Mouse (Mus musculus) lung, adult 10 weeks (tissue): ENCODE measurements around the gene Aldh1b1. TPM values are rescaled to one million over a fixed set of nuclear protein-coding genes. Genes with fewer than 3 reads are reported as not detected.

ENCODE experiments used
- polyA plus RNA-seq: library from polyadenylated mRNA; stranded (reverse); fragments of 350-450 nt; fragmentation: Illumina TruSeq; extraction: RNeasy Lipid Tissue Mini Kit (QIAGEN cat#74804); gene quantifications from one replicate; pipeline ENCODE4 v1.2.3, GENCODE M21; 2014; ENCODE audit warnings: low read depth, low replicate concordance; ENCODE audit not compliant: insufficient read depth

Gene Aldh1b1
- 3.5 TPM for polyA plus RNA-seq

GRCm38 (mm10) chr4:45798964-45799363 lies at the start of gene Aldh1b1:
Aldh1b1 (plus strand) TSS chr4:45799022.

DNA sequence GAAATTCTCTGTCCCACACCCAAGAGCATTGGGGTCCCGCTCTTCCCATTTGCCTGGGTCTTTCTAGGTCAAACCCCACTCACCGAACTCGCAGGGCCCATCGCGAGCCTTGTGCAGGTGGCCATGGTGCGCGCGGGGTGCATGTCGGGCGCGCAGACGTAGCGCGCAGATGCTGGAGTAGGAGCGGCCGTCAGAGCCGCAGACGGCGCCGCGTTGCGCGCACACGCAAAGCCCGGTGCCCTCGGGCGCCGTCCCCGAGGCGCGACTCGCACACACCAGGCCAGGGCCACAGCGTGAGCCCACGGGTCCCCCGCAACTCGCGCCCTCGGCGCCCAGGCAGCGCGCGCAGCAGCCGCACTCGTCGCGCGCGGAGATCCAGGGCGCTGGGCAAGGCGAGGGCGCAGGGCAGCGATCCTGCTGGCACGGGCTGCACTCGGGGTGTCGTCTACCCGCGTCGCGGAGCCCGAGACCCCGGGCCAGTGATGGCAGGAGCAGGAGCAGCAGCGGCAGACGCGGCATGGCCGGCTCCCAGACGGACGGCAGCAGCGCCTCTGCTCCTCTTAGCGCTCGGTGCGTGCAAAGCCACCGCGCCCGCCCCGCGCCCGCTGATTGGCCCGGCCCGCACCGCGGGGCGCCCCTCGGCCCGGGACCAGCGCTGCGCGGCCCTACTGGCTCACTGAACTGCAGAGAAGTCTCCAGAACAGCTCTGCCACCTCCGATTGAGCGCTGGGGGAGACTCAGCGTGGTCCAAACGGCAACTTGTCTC lies 27.6 kb downstream of the Aldh1b1 start, which contains the start of gene Igfbpl1:
Igfbpl1 (minus strand) TSS at position 649 of the 766 bp plus-strand sequence.

DNA sequence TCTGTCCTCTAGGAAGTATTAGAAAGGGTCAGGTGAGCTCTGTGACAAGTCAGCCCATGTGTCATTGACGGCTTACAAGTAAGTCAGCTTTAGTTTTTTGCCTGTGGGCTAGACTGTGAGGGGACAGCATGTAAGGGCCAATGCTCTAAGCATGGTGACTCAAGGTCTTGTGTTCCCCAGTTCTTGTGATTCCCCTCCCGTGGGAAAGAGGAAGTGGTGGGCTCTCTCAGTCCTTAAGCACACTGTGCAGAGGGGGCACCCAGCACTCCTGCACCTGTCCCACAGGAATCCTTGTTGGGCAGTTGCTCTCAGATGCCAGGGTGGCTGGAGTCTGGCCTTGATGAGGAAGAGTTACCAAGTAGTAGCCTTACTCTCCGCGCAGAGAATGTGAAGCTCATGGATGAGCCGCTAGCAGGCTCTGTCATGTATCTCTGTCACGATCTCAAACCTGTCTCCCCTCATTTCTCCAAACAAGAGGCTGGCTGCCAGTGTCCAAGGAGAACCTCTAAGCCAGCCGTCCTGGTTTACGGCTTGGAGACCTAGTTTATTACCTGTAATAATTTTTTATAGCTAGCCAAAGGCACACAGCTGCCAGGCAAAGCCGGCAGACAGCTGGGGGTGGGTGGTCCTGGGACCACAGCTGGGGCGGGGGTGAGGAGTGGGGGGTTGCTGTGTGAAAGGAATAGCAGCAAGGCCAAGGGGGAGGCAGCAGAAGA lies 49.4 kb downstream of the Aldh1b1 start, which contains the start of gene Stra6l:
Stra6l (plus strand) TSS at position 556 of the 716 bp plus-strand sequence.

Other genes with a start within 250 kb of the Aldh1b1 start
- not detected for gene Igfbpl1, start 27.9 kb downstream of the Aldh1b1 start, polyA plus RNA-seq
- gene Stra6l, start 49.6 kb downstream of the Aldh1b1 start, polyA plus RNA-seq, result 0.10 TPM
- gene Ccdc180, start 91.3 kb downstream of the Aldh1b1 start, polyA plus RNA-seq, result 2.1 TPM
- 31.2 TPM for gene Tdrd7, start 166.3 kb downstream of the Aldh1b1 start, polyA plus RNA-seq
- 21.7 TPM for gene Tmod1, start 239.9 kb downstream of the Aldh1b1 start, polyA plus RNA-seq